Mouse (Mus musculus) monocyte, adult 5-6 weeks (primary cell): ENCODE results near the gene Zfp109. TPM values are rescaled to one million over a fixed set of nuclear protein-coding genes. Genes with fewer than 3 reads are reported as not detected.
"Not testable (repeated sequence)": the region's sequence is repeated elsewhere in the genome, so short reads cannot be mapped to it uniquely, and the experiment has no call there.

ENCODE experiments used
- ATAC-seq: fragments of 153-309, 156-312 bp; replicated peaks from 2 replicates; pipeline ENCODE4 v1.8.0; 2017; ENCODE audit warnings: mild to moderate bottlenecking; ENCODE audit not compliant: low TSS enrichment, insufficient number of reproducible peaks, severe bottlenecking, poor library complexity, low FRiP score
- total RNA-seq: library from RNA; stranded (forward); fragments of 200-1000, 200-491, 200-594 nt; gene quantifications from 3 replicates; pipeline ENCODE4 v1.2.3, GENCODE M21; 2017

The Zfp109 gene
- total RNA-seq, result 1.6 to 2.7 TPM (median 1.8 TPM) in 3 replicates

- 0 out of 2 replicates have a peak, but pooled peaks have one; percentile 53 for ATAC-seq
These were observed at the start of gene Zfp109 for GRCm38 (mm10) chr7:24237040-24237791. Gene Zfp109 (minus strand): TSS chr7:24237560.

- ATAC-seq, result no peak
These were observed 49.6 kb upstream of the Zfp109 start for GRCm38 (mm10) chr7:24286916-24287315.

- no peak for ATAC-seq
These were observed 48.7 kb upstream of the Zfp109 start for GRCm38 (mm10) chr7:24286090-24286489.

- no peak for ATAC-seq
These were observed 43.4 kb upstream of the Zfp109 start for GRCm38 (mm10) chr7:24280858-24281145.

GRCm38 (mm10) chr7:24280031-24280857 is 42.9 kb upstream of the Zfp109 start:
- no peak for ATAC-seq

- not testable (repeated sequence) for ATAC-seq
These were observed 41.4 kb upstream of the Zfp109 start for GRCm38 (mm10) chr7:24278771-24279170.

- no peak for ATAC-seq
These were observed 37.1 kb upstream of the Zfp109 start for GRCm38 (mm10) chr7:24274456-24274855.

- ATAC-seq, result no peak
These were observed 33.8 kb upstream of the Zfp109 start for GRCm38 (mm10) chr7:24271191-24271590.

- ATAC-seq, result peak; percentile 76
These were observed 32.9 kb upstream of the Zfp109 start, which contains the start of gene Zfp93 for GRCm38 (mm10) chr7:24270288-24270672. Gene Zfp93 (plus strand): TSS chr7:24270420.

- ATAC-seq, result no peak
These were observed 32.4 kb upstream of the Zfp109 start for GRCm38 (mm10) chr7:24269667-24270287.

- ATAC-seq, result no peak
These were observed 31.9 kb upstream of the Zfp109 start for GRCm38 (mm10) chr7:24269256-24269655.

- no peak for ATAC-seq
These were observed 31.1 kb upstream of the Zfp109 start for GRCm38 (mm10) chr7:24268176-24269155.

- no peak for ATAC-seq
These were observed 22.6 kb upstream of the Zfp109 start for GRCm38 (mm10) chr7:24260000-24260312.

GRCm38 (mm10) chr7:24259306-24259999 is 22.1 kb upstream of the Zfp109 start:
- ATAC-seq, result no peak

GRCm38 (mm10) chr7:24254633-24255474 is 17.5 kb upstream of the Zfp109 start, which contains the start of gene Zfp108:
Gene Zfp108 (plus strand): TSS chr7:24254794.
- peak; percentile 85 for ATAC-seq

- no peak; the same call in 1 of the 2 replicates for ATAC-seq
These were observed 16.6 kb upstream of the Zfp109 start for GRCm38 (mm10) chr7:24253779-24254615.
